Mouse (Mus musculus): Measurements from ENCODE around the gene Gm13289. TPM values are rescaled to one million over a fixed set of nuclear protein-coding genes. Genes with fewer than 3 reads are reported as not detected.
"Not testable (repeated sequence)": the region's sequence is repeated elsewhere in the genome, so short reads cannot be mapped to it uniquely, and the experiment has no call there.

The Gm13289 gene
- polyA plus RNA-seq, 1 experiment from 2014 or later, result not detected

GRCm38 (mm10) chr4:88759610-88760268 lies 17.0 kb upstream of the Gm13289 start, which contains the start of gene Gm13283:
TSS of gene Gm13283 (plus strand) at chr4:88760119.
- not testable (repeated sequence) for ATAC-seq (ENCODE audit: low FRiP score, low read depth); H3K9ac ChIP-seq (replicated peaks); H3K4me1 ChIP-seq; H3K27ac ChIP-seq (replicated peaks); H3K36me3 ChIP-seq; H3K9me3 ChIP-seq; H3K27me3 ChIP-seq
- WGBS, result 20% methylated on average over 11 of the region's 14 CpGs
- H3K4me3 ChIP-seq, result peak within 1 kb of the TSS; percentile 32
- peak within 1 kb of the TSS; percentile 50 for H3K4me2 ChIP-seq (replicated peaks)

GRCm38 (mm10) chr4:88760431-88760830 lies 16.3 kb upstream of the Gm13289 start:
- H3K4me3 ChIP-seq, result peak overlapping the region; percentile 32
- H3K4me2 ChIP-seq (replicated peaks), result peak overlapping the region; percentile 50
- not testable (repeated sequence) for H3K4me1 ChIP-seq; H3K9ac ChIP-seq (replicated peaks); H3K36me3 ChIP-seq; H3K27ac ChIP-seq (replicated peaks); ATAC-seq (ENCODE audit: low FRiP score, low read depth); H3K27me3 ChIP-seq; H3K9me3 ChIP-seq
- 0% methylated on average over 26 of the region's 28 CpGs for WGBS

- H3K36me3 ChIP-seq; H3K9me3 ChIP-seq; ATAC-seq (ENCODE audit: low FRiP score, low read depth); H3K4me2 ChIP-seq (replicated peaks); H3K27ac ChIP-seq (replicated peaks); H3K9ac ChIP-seq (replicated peaks); H3K4me1 ChIP-seq; H3K4me3 ChIP-seq; H3K27me3 ChIP-seq: not testable (repeated sequence)
- 72% methylated on average over 6 of the region's 8 CpGs for WGBS
Measured at GRCm38 (mm10) chr4:88761776-88762175, 14.9 kb upstream of the Gm13289 start.

- not testable (repeated sequence) for H3K4me1 ChIP-seq; H3K27me3 ChIP-seq; H3K4me2 ChIP-seq (replicated peaks); ATAC-seq (ENCODE audit: low FRiP score, low read depth); H3K9me3 ChIP-seq; H3K4me3 ChIP-seq; H3K36me3 ChIP-seq; H3K27ac ChIP-seq (replicated peaks); H3K9ac ChIP-seq (replicated peaks)
- 58% methylated on average over 9 of the region's 9 CpGs for WGBS
Measured at GRCm38 (mm10) chr4:88762341-88762740, 14.4 kb upstream of the Gm13289 start.

GRCm38 (mm10) chr4:88763384-88764018 lies 13.2 kb upstream of the Gm13289 start:
- H3K4me2 ChIP-seq (replicated peaks), result peak overlapping the region; percentile 52
- not testable (repeated sequence) for H3K9ac ChIP-seq (replicated peaks)
- WGBS, result 3% methylated on average over 31 of the region's 42 CpGs

GRCm38 (mm10) chr4:88773534-88773933 lies 3.2 kb upstream of the Gm13289 start, which contains the start of gene Gm13290:
TSS of gene Gm13290 (plus strand) at chr4:88773834.
- not testable (repeated sequence) for H3K27ac ChIP-seq (replicated peaks); H3K4me3 ChIP-seq; H3K4me1 ChIP-seq; H3K9me3 ChIP-seq; H3K9ac ChIP-seq (replicated peaks); ATAC-seq (ENCODE audit: low FRiP score, low read depth); H3K36me3 ChIP-seq; H3K27me3 ChIP-seq; H3K4me2 ChIP-seq (replicated peaks)
- WGBS, result no CpG with 5 or more reads among the region's 32 CpGs

More at GRCm38 (mm10) chr4:88763384-88764018, 13.2 kb upstream of the Gm13289 start:
- H3K4me1 ChIP-seq; H3K9me3 ChIP-seq; H3K27me3 ChIP-seq; H3K36me3 ChIP-seq; H3K27ac ChIP-seq (replicated peaks); ATAC-seq (ENCODE audit: low FRiP score, low read depth): not testable (repeated sequence)
- H3K4me3 ChIP-seq, result peak overlapping the region; percentile 33

GRCm38 (mm10) chr4:88779550-88779949 lies 2.8 kb downstream of the Gm13289 start, which contains the start of gene Gm13272:
TSS of gene Gm13272 (plus strand) at chr4:88779850.
- WGBS, result no CpG with 5 or more reads among the region's 29 CpGs
- not testable (repeated sequence) for H3K27ac ChIP-seq (replicated peaks); H3K9me3 ChIP-seq; H3K4me1 ChIP-seq; H3K9ac ChIP-seq (replicated peaks); ATAC-seq (ENCODE audit: low FRiP score, low read depth); H3K36me3 ChIP-seq; H3K4me2 ChIP-seq (replicated peaks); H3K27me3 ChIP-seq; H3K4me3 ChIP-seq

GRCm38 (mm10) chr4:88780320-88780719 lies 3.6 kb downstream of the Gm13289 start:
- not testable (repeated sequence) for H3K9me3 ChIP-seq; H3K36me3 ChIP-seq; ATAC-seq (ENCODE audit: low FRiP score, low read depth); H3K4me3 ChIP-seq; H3K27me3 ChIP-seq; H3K9ac ChIP-seq (replicated peaks); H3K27ac ChIP-seq (replicated peaks); H3K4me2 ChIP-seq (replicated peaks); H3K4me1 ChIP-seq
- 44% methylated on average over 15 of the region's 18 CpGs for WGBS

- not testable (repeated sequence) for H3K9ac ChIP-seq (replicated peaks); H3K27ac ChIP-seq (replicated peaks); H3K27me3 ChIP-seq; H3K9me3 ChIP-seq; H3K4me1 ChIP-seq; ATAC-seq (ENCODE audit: low FRiP score, low read depth); H3K36me3 ChIP-seq
- Histone ChIP-seq H3K4me3 (0 out of 2 replicates have a peak within 1 kb of the TSS, but pooled peaks have one; percentile 9), H3K4me2 (replicated peaks) (peak within 1 kb of the TSS; percentile 40)
- 26% methylated on average over 4 of the region's 7 CpGs for WGBS
Measured at GRCm38 (mm10) chr4:88781831-88782230, 5.1 kb downstream of the Gm13289 start, which contains the start of gene Ifnz. TSS of gene Ifnz (plus strand) at chr4:88782131.

GRCm38 (mm10) chr4:88782335-88782734 lies 5.6 kb downstream of the Gm13289 start:
- H3K4me2 ChIP-seq (replicated peaks), result peak overlapping the region; percentile 40
- not testable (repeated sequence) for H3K36me3 ChIP-seq; H3K27ac ChIP-seq (replicated peaks); H3K9ac ChIP-seq (replicated peaks); H3K9me3 ChIP-seq; ATAC-seq (ENCODE audit: low FRiP score, low read depth); H3K4me1 ChIP-seq; H3K27me3 ChIP-seq
- WGBS, result 0% methylated on average over 6 of the region's 31 CpGs
- H3K4me3 ChIP-seq, result 0 out of 2 replicates have a peak overlapping the region, but pooled peaks have one; percentile 9

- not testable (repeated sequence) for H3K9ac ChIP-seq (replicated peaks); H3K36me3 ChIP-seq; H3K27me3 ChIP-seq; H3K4me1 ChIP-seq; H3K4me2 ChIP-seq (replicated peaks); H3K27ac ChIP-seq (replicated peaks); H3K4me3 ChIP-seq; H3K9me3 ChIP-seq; ATAC-seq (ENCODE audit: low FRiP score, low read depth)
- WGBS, result no CpG with 5 or more reads among the region's 27 CpGs
Measured at GRCm38 (mm10) chr4:88785409-88785808, 8.7 kb downstream of the Gm13289 start, which contains the start of gene Gm13276. TSS of gene Gm13276 (plus strand) at chr4:88785709.

GRCm38 (mm10) chr4:88788402-88788801 lies 11.7 kb downstream of the Gm13289 start, which contains the start of gene Gm13277:
TSS of gene Gm13277 (plus strand) at chr4:88788632.
- H3K9me3 ChIP-seq; H3K4me1 ChIP-seq; H3K4me3 ChIP-seq; H3K36me3 ChIP-seq; H3K9ac ChIP-seq (replicated peaks); H3K27me3 ChIP-seq; H3K4me2 ChIP-seq (replicated peaks); ATAC-seq (ENCODE audit: low FRiP score, low read depth); H3K27ac ChIP-seq (replicated peaks): not testable (repeated sequence)
- no CpG with 5 or more reads among the region's 28 CpGs for WGBS
